Comparison of ENCODE assay signal across 27 mouse cellular contexts in genomic region chr11:72683402-72683801, GRCm38 (mm10).
"Had no signal": no experiment of that assay in that cellular context is flagged by ENCODE, and none has a peak within 500 bp of the region (broad histone marks: within the 10 kb centered on the region; RNA-seq: fewer than 3 reads in every experiment).

No protein-coding gene starts in this region.

- H3K27me3 ChIP-seq: heart, embryonic 12.5 days; hindbrain, embryonic 12.5 days; intestine, embryonic 15.5 days; limb, embryonic 12.5 days; liver, embryonic 12.5 days had no signal

- ATAC-seq: hindbrain, embryonic 16.5 days; inflammation-experienced regulatory T-cells, adult 6 months; intestine, embryonic 15.5 days; intestine, postnatal 0 days; liver, embryonic 12.5 days had no signal

- DNase-seq: gastrocnemius, adult 2 months; gastrocnemius, postnatal 10 days; gastrocnemius, postnatal 36 days; heart, adult 18-20 months; heart, postnatal 10 days; heart, postnatal 4 days; kidney, adult 18-20 months; kidney, adult 8-10 months; kidney, postnatal 10 days; kidney, postnatal 25 days; kidney, postnatal 4 days; liver had no signal

- H3K9ac ChIP-seq: heart, embryonic 12.5 days; hindbrain, embryonic 12.5 days; hindbrain, embryonic 14.5 days; intestine, embryonic 15.5 days; limb, embryonic 12.5 days; liver, embryonic 12.5 days; liver, embryonic 14.5 days had no signal

- H3K27ac ChIP-seq: gastrocnemius, adult 2 months; heart, embryonic 10.5 days; hindbrain, embryonic 10.5 days; hindbrain, embryonic 12.5 days; hindbrain, embryonic 14.5 days; intestine, embryonic 15.5 days; layer of hippocampus, adult 2 months; left cerebral cortex, adult 2 months; limb, embryonic 10.5 days; limb, embryonic 12.5 days; liver, embryonic 12.5 days; liver, embryonic 14.5 days had no signal

- H3K9me3 ChIP-seq: heart, embryonic 10.5 days; heart, embryonic 12.5 days; hindbrain, embryonic 10.5 days; hindbrain, embryonic 12.5 days; intestine, embryonic 15.5 days; limb, embryonic 10.5 days; limb, embryonic 12.5 days; liver, embryonic 12.5 days had no signal

- H3K4me3 ChIP-seq: gastrocnemius, adult 2 months; heart, embryonic 10.5 days; heart, embryonic 12.5 days; hindbrain, embryonic 10.5 days; hindbrain, embryonic 12.5 days; intestine, embryonic 15.5 days; layer of hippocampus, adult 2 months; left cerebral cortex, adult 2 months; limb, embryonic 10.5 days; limb, embryonic 12.5 days; liver, embryonic 12.5 days had no signal

- H3K36me3 ChIP-seq: intestine, embryonic 15.5 days had no signal

- H3K4me2 ChIP-seq: heart, embryonic 12.5 days; hindbrain, embryonic 12.5 days; hindbrain, embryonic 14.5 days; intestine, embryonic 15.5 days; limb, embryonic 12.5 days; liver, embryonic 12.5 days had no signal

- H3K4me1 ChIP-seq: heart, embryonic 12.5 days; hindbrain, embryonic 12.5 days; intestine, embryonic 15.5 days; limb, embryonic 12.5 days had no signal
